Mouse (Mus musculus) limb, embryonic 14.5 days (tissue): ENCODE measurements around the gene Tstd2. TPM values are rescaled to one million over a fixed set of nuclear protein-coding genes. Genes with fewer than 3 reads are reported as not detected.

Experiments
- ATAC-seq: fragments of 200-750 bp; cut with Nextera tagmentation; 2 replicates; pipeline ENCODE4 v1.8.0; 2017; ENCODE audit warnings: low read depth, moderate number of reproducible peaks, moderate TSS enrichment; ENCODE audit not compliant: low FRiP score
- DNase-seq: peaks from one replicate; pipeline ENCODE4 v3.0.0-alpha.2; 2015; ENCODE audit warnings: low spot score
- H3K27ac ChIP-seq: fragments of 300-500 bp; sonication (generic); replicated peaks from 2 replicates; pipeline ENCODE4 v1.5.1; 2014; ENCODE audit warnings: low read depth, mild to moderate bottlenecking, low read length, moderate library complexity, mixed read lengths
- H3K27me3 ChIP-seq: fragments of 300-500 bp; sonication (generic); 2 replicates; pipeline ENCODE4 v1.6.1; 2014; ENCODE audit warnings: low read length, mixed read lengths; ENCODE audit not compliant: control insufficient read depth, insufficient read depth
- H3K36me3 ChIP-seq: fragments of 300-500 bp; sonication (generic); 2 replicates; pipeline ENCODE4 v1.6.1; 2014; ENCODE audit warnings: mild to moderate bottlenecking, low read length, moderate library complexity, mixed read lengths; ENCODE audit not compliant: control insufficient read depth, insufficient read depth
- H3K4me1 ChIP-seq: fragments of 300-500 bp; sonication (generic); 2 replicates; pipeline ENCODE4 v1.6.1; 2014; ENCODE audit warnings: antibody characterized with exemption, low read length, mixed read lengths; ENCODE audit not compliant: control insufficient read depth, insufficient read depth
- H3K4me2 ChIP-seq: fragments of 300-500 bp; sonication (generic); replicated peaks from 2 replicates; pipeline ENCODE4 v1.6.1; 2014; ENCODE audit warnings: low read depth, mild to moderate bottlenecking, low read length, moderate library complexity; ENCODE audit not compliant: severe bottlenecking
- H3K4me3 ChIP-seq: fragments of 300-500 bp; sonication (generic); replicated peaks from 2 replicates; pipeline ENCODE4 v1.5.1; 2014; ENCODE audit warnings: low read length
- H3K9ac ChIP-seq: fragments of 300-500 bp; sonication (generic); 2 replicates; pipeline ENCODE4 v1.6.1; 2014; ENCODE audit warnings: mild to moderate bottlenecking, low read depth, low read length, moderate library complexity; ENCODE audit not compliant: severe bottlenecking
- H3K9me3 ChIP-seq: fragments of 300-500 bp; sonication (generic); 2 replicates; pipeline ENCODE4 v1.6.1; 2016; ENCODE audit warnings: low read length; ENCODE audit not compliant: control insufficient read depth
- POLR2A ChIP-seq: fragments of 200-500 bp; IDR thresholded peaks from 2 replicates; pipeline ENCODE4 v1.8.0; 2012; ENCODE audit warnings: inconsistent platforms, mild to moderate bottlenecking, moderate library complexity, borderline replicate concordance; ENCODE audit not compliant: insufficient read depth, insufficient read length; ENCODE audit errors: extremely low read depth
- WGBS: fragments of 180-500 bp; shearing (Covaris S2); extraction: QIAGEN DNeasy Blood & Tissue Kit; methylation state at CpG from one replicate; pipeline ENCODE4 v1.1.7; 2014; 5-methylcytosine and 5-hydroxymethylcytosine counted together
- polyA plus RNA-seq, 2 experiments: library from polyadenylated mRNA; depleted of rRNA in 1 of 2; stranded (reverse) in 1 of 2; unstranded in 1 of 2; fragments of >200 nt; fragmentation: Nextera tagmentation in 1 of 2; extraction: Ambion mirVana in 1 of 2; gene quantifications; 2 replicates each; pipeline versions ENCODE4 v1.2.1 to v1.2.3; 2012 to 2014

The Tstd2 gene
- polyA plus RNA-seq, 2 experiments = 17.5 to 26.6 TPM

- H3K9me3 ChIP-seq = no peaks in the 10 kb centered on the region
- no peak for ATAC-seq
- no peaks in the 10 kb centered on the region for H3K36me3 ChIP-seq
- TF ChIP-seq POLR2A = no peak
- no peak overlapping the region for H3K27ac ChIP-seq
- 83% methylated on average over 7 of the region's 7 CpGs for WGBS
- no peaks in the 10 kb centered on the region for H3K27me3 ChIP-seq
- H3K4me2 ChIP-seq = no peak overlapping the region
- H3K4me1 ChIP-seq = peaks cover 10% of the 10 kb centered on the region; the same call in 1 of the 2 replicates
- H3K4me3 ChIP-seq = no peak overlapping the region
- no peak overlapping the region for H3K9ac ChIP-seq
- no peak for DNase-seq
These were observed 41.9 kb downstream of the Tstd2 start for GRCm38 (mm10) chr4:46096546-46096945.

- DNase-seq = no peak
- no peak overlapping the region for H3K4me3 ChIP-seq
- no peak overlapping the region for H3K4me2 ChIP-seq
- no peaks in the 10 kb centered on the region for H3K9me3 ChIP-seq
- WGBS = 91% methylated on average over 3 of the region's 3 CpGs
- H3K27me3 ChIP-seq = no peaks in the 10 kb centered on the region
- ATAC-seq = no peak
- H3K36me3 ChIP-seq = no peaks in the 10 kb centered on the region
- H3K27ac ChIP-seq = no peak overlapping the region
- peaks cover 5% of the 10 kb centered on the region; the same call in 1 of the 2 replicates for H3K4me1 ChIP-seq
- no peak for TF ChIP-seq POLR2A
- H3K9ac ChIP-seq = no peak overlapping the region
These were observed 42.7 kb downstream of the Tstd2 start for GRCm38 (mm10) chr4:46095826-46096159.

DNA sequence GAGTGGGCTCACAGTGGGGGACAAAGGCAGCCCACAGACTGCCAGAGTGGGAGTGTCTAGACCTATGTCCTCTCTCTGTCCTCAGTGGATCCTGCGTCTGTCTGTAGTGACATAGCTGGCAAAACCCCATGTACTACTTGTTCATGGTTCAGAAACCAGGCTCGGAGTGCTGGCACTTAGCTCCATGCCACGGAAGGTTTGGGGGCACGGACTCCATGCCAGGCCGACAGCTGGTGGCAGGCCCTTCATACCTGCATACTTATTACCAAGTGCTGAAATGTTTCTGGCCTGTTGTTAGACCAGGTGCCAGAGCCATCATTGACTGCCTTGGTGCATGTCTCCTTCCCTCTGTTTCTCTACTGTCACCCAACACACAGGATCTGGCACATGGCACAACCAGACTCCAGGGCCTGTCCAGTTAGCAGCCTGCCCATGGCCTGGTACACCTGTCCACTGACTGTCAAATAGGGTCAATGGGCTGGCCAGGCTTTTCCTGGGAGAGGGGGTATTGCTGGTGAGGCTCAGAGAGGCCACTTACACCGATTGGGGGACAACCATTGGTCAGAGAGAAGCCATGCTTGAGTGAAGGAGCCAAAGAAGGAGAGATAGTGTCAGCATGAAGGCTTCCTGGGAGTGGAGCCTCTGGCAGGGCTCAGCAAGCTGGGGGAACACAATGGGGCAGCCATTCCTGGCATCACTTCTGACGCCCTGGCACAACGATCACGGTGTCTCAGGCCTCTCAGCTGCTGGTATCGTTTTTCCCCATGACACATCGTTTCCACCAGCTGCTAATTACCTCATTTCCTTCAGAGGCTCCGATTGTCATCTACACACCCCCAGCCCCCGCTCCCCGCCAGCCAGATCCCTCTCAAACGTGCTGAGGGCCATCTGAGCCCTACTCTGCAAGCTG is 43.3 kb downstream of the Tstd2 start:
- DNase-seq (peak; percentile 49), ATAC-seq (0 out of 2 replicates have a peak, but pooled peaks have one; percentile 31)
- Histone ChIP-seq H3K27ac (no peak overlapping the region), H3K4me2 (no peak overlapping the region), H3K9me3 (no peaks in the 10 kb centered on the region), H3K27me3 (no peaks in the 10 kb centered on the region), H3K4me1 (no peaks in the 10 kb centered on the region), H3K36me3 (no peaks in the 10 kb centered on the region), H3K4me3 (no peak overlapping the region), H3K9ac (no peak overlapping the region)
- 61% methylated on average over 15 of the region's 15 CpGs for WGBS
- TF ChIP-seq POLR2A = no peak

DNA sequence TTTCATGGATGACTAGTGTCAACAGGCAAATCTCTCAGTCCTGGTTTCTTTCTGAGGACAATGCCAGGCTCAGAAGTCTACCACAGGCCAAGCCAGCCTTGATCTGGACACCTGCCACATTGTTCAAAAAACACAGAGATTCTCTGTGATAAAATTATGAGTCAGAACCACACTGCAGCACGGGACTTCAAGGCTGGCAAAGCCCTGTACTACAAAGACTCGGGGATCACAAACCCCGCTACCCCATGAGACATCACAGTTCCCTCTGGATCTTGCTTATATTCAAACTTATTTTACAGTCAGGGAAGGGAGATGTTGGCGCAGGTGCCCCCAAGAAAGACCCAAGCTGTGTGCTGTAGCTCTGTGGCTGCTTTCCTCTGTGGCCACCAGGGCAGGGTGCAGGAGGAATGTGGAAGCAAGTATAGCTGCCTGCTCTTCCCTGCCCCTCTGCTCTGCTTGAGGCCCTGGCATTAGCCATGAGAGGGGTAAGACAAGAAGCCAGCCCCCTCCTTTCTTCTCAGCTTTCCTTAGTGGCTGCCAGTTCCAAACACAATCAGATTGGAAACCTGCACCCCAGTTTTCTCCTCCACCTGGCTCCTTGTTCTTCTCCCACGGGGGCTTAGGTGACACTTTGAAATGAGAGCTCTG is 45.9 kb downstream of the Tstd2 start:
- Histone ChIP-seq H3K36me3 (no peaks in the 10 kb centered on the region), H3K4me2 (no peak overlapping the region), H3K4me1 (no peaks in the 10 kb centered on the region), H3K27ac (no peak overlapping the region), H3K9me3 (no peaks in the 10 kb centered on the region), H3K27me3 (no peaks in the 10 kb centered on the region), H3K4me3 (no peak overlapping the region), H3K9ac (no peak overlapping the region)
- no peak for ATAC-seq
- TF ChIP-seq POLR2A = no peak
- 80% methylated on average over 5 of the region's 5 CpGs for WGBS
- DNase-seq = no peak

DNA sequence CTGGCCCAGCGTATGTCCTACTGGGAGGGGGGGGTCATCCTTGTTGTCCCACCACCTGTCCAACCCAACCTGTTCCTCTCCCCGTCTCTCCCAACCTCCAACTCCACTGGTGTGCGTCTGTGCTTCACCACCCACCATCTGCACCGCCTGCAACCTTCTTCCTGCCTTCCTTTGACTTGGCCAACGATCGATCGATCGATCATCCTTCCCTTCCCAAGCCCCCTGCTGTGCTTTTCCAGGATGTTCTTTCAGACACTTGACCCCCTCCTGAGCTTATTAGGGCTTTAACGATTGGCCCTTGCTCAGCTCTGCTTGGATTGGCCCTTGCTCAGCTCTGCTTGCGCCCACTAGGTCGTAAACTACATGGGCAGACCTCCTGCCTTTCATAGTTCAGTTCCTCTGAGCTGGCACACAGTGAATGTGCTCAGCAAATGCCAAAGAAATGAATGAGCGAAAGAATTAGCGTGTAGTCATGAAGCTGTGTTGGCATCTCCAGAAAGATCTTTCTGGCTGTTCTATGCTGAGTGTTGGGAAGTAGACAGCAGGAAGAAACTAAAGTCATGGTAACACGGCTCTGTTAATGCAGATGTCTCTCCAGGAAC is 48.9 kb downstream of the Tstd2 start:
- Histone ChIP-seq H3K27me3 (no peaks in the 10 kb centered on the region), H3K4me3 (no peak overlapping the region), H3K27ac (no peak overlapping the region), H3K4me2 (no peak overlapping the region), H3K4me1 (no peaks in the 10 kb centered on the region), H3K9ac (no peak overlapping the region), H3K36me3 (no peaks in the 10 kb centered on the region), H3K9me3 (no peaks in the 10 kb centered on the region)
- no peak for ATAC-seq
- TF ChIP-seq POLR2A = no peak
- WGBS = 81% methylated on average over 14 of the region's 14 CpGs
- no peak for DNase-seq
